Mouse (Mus musculus) bone marrow macrophage, adult 2 months (primary cell): ENCODE data around the gene Itga8. TPM values are rescaled to one million over a fixed set of nuclear protein-coding genes. Genes with fewer than 3 reads are reported as not detected.

Source experiments
- H3K27ac ChIP-seq: 2 replicates; pipeline ENCODE4 v1.5.1; 2012; ENCODE audit warnings: low read depth, low read length; ENCODE audit not compliant: insufficient read depth
- H3K4me1 ChIP-seq: 2 replicates; pipeline ENCODE4 v1.6.1; 2012; ENCODE audit warnings: low read length; ENCODE audit not compliant: control insufficient read depth, insufficient read depth
- H3K4me3 ChIP-seq: 2 replicates; pipeline ENCODE4 v1.5.1; 2012; ENCODE audit warnings: mild to moderate bottlenecking, low read length, moderate library complexity; ENCODE audit not compliant: insufficient read depth
- CTCF ChIP-seq: IDR thresholded peaks from 2 replicates; pipeline ENCODE4 v1.5.1; 2012; ENCODE audit warnings: low read depth, mild to moderate bottlenecking, low read length, moderate library complexity
- POLR2A ChIP-seq: IDR thresholded peaks from 2 replicates; pipeline ENCODE4 v1.6.1; 2012; ENCODE audit warnings: mild to moderate bottlenecking, low read depth, low read length, borderline replicate concordance
- polyA plus RNA-seq: library from polyadenylated mRNA; stranded (reverse); fragments of >200 nt; gene quantifications from 2 replicates; pipeline ENCODE4 v1.2.4, GENCODE M21; 2012; ENCODE audit not compliant: missing spikeins, insufficient read depth, insufficient read length

The Itga8 gene
- polyA plus RNA-seq, 1 experiment = 1.0 TPM

- H3K4me3 ChIP-seq = no peak overlapping the region
- TF ChIP-seq POLR2A = no peak
- TF ChIP-seq CTCF = no peak
- no peak overlapping the region for H3K27ac ChIP-seq
- 0 out of 2 replicates have a peak, but pooled peaks cover 4% of the 10 kb centered on the region for H3K4me1 ChIP-seq
Measured at GRCm38 (mm10) chr2:12325417-12325816, 23.7 kb upstream of the Itga8 start.

DNA sequence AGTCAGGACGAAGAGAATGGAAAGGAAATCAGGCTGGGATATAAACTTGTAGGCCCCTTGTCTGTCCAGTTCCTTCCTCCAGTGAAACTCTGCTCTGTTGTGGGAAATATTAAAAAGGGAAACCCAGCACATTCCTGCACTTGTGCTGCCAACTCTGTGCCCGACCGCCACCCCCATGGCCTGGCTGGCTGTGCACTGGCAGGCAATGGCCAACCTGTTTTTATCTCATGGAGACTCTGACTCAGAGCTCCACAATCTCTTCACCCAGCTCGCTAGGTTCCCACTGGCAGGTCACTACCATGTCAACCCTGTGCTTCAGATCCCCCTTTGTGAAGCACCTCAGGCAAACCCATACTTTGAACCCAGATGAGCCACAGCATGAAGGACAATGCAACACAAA, 19.2 kb upstream of the Itga8 start:
- no peak for TF ChIP-seq POLR2A
- no peak for TF ChIP-seq CTCF
- no peak overlapping the region for H3K27ac ChIP-seq
- H3K4me3 ChIP-seq = no peak overlapping the region
- peaks cover 15% of the 10 kb centered on the region for H3K4me1 ChIP-seq

DNA sequence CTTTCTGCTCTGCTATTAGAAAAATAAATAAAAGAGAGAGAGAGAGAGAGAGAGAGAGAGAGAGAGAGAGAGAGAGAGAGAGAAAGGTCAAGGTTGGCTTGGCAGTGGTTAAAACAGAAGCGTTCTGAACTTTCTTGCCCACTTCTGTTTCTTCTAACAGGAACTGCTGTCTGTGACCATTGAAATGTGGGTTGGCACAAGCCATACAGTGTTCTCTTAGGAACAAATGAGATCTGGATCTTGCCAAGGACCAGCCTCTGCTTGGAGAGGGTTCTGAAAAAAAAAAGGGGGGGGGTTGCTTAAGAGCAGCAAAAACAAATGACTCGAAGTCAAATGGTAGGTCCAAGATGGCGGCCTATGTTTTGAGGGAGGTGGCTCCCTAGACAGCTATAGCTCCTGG, 17.0 kb upstream of the Itga8 start:
- Histone ChIP-seq H3K27ac (peak overlapping the region; percentile 85), H3K4me3 (no peak overlapping the region), H3K4me1 (peaks cover 15% of the 10 kb centered on the region)
- TF ChIP-seq POLR2A (no peak), CTCF (no peak)

- no peak overlapping the region for H3K4me3 ChIP-seq
- H3K27ac ChIP-seq = peak overlapping the region; percentile 85
- H3K4me1 ChIP-seq = peaks cover 15% of the 10 kb centered on the region
- TF ChIP-seq POLR2A = no peak
Measured at GRCm38 (mm10) chr2:12318036-12318435, 16.3 kb upstream of the Itga8 start.

DNA sequence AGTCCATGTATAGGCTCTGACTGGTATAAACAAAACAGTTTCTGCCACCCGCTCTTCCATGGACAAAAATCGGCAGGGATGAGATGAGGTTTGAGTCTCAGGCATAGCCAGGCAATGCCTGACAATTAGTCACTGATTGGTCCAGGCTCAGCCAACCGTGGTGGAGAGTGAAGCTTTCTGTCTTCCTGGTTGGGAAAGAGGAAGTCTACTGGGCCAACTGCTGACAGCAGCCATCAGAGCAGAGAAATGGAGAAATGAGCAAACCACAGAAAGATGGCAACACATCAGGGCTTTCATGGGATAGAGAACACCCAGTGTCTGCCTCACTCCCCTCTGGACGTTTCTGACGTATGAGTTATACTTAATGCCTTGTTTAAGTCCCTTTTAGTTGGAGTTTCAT, 15.6 kb upstream of the Itga8 start:
- H3K4me3 ChIP-seq = no peak overlapping the region
- peak overlapping the region; percentile 85 for H3K27ac ChIP-seq
- H3K4me1 ChIP-seq = peaks cover 15% of the 10 kb centered on the region
- no peak for TF ChIP-seq POLR2A
- no peak for TF ChIP-seq CTCF

GRCm38 (mm10) chr2:12316361-12316760, 14.6 kb upstream of the Itga8 start:
- Histone ChIP-seq H3K4me1 (peaks cover 15% of the 10 kb centered on the region), H3K4me3 (no peak overlapping the region), H3K27ac (no peak overlapping the region)
- no peak for TF ChIP-seq CTCF
- no peak for TF ChIP-seq POLR2A

DNA sequence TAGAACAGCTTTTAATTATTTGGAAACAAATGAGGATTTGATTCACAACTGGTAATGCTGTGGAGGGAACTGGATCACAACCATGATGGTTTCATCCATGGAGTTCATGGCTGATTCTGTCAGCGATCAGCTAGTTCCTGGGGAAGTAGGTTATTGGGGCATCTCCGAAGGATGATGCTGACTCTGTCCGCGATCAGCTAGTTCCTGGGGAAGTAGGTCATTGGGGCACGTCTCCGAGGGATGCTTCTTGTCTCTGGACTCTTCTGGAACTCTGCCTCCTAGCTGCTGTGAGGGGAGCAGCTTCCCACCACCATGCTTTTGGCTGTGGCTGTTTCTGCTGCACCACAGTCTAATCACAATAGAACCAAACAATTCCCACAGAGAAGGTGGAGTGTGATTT, 12.3 kb upstream of the Itga8 start:
- TF ChIP-seq POLR2A = no peak
- TF ChIP-seq CTCF = no peak
- H3K4me3 ChIP-seq = no peak overlapping the region
- H3K27ac ChIP-seq = no peak overlapping the region
- peaks cover 15% of the 10 kb centered on the region for H3K4me1 ChIP-seq

- TF ChIP-seq CTCF (peak; percentile 22; the same call in 1 of the 2 replicates), POLR2A (no peak)
- H3K4me3 ChIP-seq = no peak overlapping the region
- no peak overlapping the region for H3K27ac ChIP-seq
- H3K4me1 ChIP-seq = peaks cover 3% of the 10 kb centered on the region; the same call in 1 of the 2 replicates
Measured at GRCm38 (mm10) chr2:12308466-12308865, 6.7 kb upstream of the Itga8 start.

DNA sequence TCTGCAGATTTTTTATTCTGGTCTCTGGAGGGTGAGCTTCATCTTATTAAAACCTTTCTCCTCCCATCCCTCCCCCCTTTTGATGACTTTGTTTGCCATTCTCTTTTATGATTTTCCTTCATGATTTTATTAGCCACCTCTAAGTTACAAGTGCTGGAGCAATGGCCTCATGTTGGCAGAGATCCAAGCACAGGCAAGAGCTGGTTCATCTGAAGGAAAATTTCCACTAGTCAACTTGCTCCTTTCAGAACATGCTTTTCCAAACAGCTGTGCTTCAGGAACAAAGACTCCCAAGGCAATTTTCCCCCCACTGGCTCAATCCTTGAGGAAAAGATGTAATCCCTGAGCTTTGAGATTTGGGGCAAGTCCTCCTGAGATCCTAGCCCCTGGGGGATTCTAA, 5.6 kb upstream of the Itga8 start:
- peaks cover 5% of the 10 kb centered on the region for H3K4me1 ChIP-seq
- no peak overlapping the region for H3K4me3 ChIP-seq

GRCm38 (mm10) chr2:12305064-12305650, 3.4 kb upstream of the Itga8 start:
- Histone ChIP-seq H3K27ac (no peak overlapping the region), H3K4me1 (peaks cover 7% of the 10 kb centered on the region), H3K4me3 (no peak overlapping the region)
- TF ChIP-seq POLR2A = no peak
- TF ChIP-seq CTCF = no peak

More for the DNA sequence above, 5.6 kb upstream of the Itga8 start:
- no peak overlapping the region for H3K27ac ChIP-seq
- TF ChIP-seq CTCF (no peak), POLR2A (no peak)
